Mouse (Mus musculus) mesoderm, embryonic 11.5 days (tissue): ENCODE results near the gene Gm10282.

Source experiments
- DNase-seq: peaks from one replicate; pipeline ENCODE4 v3.0.0-alpha.2; 2012; ENCODE audit warnings: low read depth, low spot score

Gm10282 gene

GRCm38 (mm10) chr8:72298928-72299327, 6.1 kb downstream of the Gm10282 start:
- DNase-seq = no peak

DNA sequence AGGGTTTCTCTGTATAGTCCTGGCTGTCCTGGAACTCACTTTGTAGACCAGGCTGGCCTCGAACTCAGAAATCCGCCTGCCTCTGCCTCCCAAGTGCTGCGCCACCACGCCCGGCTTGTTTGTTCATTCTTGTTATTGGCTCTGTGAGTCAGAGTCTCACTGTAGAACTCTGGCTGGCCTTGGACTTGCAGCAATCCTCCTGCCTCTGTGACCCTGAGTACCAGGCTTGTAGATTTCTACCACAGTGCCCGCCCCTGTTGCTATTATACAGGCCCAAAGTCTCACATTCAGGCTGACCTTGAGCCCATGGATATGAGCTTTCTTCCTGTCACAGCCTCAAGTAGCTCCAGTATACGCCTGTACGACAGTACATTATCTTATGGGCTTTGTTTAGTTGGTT, 8.5 kb downstream of the Gm10282 start:
- no peak for DNase-seq

DNA sequence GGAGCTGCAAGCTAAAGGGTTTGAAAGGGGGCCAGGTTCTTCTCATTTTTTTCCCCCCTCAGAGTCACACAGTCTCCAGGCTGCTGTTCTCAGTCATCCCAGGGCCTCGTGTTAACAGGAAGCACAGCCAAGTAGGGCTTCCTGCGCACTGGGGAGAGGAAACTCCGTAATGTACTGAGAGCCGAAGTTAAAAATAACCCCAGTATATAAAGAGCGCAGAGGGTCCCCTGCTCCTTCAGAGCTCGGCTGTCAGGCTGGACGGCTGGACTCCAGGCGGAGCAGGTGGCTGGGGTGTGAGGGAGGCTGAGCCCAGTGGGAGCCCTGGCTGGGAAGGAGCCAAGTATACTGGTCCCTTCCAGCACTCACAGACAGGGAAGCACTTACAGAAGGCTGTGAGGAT, 9.4 kb downstream of the Gm10282 start:
- DNase-seq = peak; percentile 41

DNA sequence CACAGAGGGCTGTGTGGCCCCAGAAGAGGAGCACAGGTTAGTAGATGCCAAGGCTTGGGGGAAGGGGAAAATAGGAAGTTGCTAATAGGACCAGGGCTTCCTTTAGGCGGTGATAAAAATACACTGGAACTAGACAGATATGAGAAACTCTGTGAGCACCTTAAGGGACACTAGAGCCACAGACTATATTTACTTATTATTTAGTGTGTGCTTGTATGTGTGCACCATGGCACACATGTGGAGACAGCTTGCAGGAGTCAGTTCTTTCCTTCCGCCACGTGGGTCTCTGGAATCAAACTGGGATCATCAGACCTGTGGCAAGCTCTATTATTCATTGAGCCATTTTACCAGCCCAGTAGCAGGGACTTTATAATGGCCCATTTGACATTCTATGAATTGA, 9.9 kb downstream of the Gm10282 start:
- DNase-seq = no peak

- DNase-seq = no peak
These were observed 11.8 kb downstream of the Gm10282 start for GRCm38 (mm10) chr8:72293309-72293708.

GRCm38 (mm10) chr8:72291104-72291503, 14.0 kb downstream of the Gm10282 start:
- DNase-seq = no peak

DNA sequence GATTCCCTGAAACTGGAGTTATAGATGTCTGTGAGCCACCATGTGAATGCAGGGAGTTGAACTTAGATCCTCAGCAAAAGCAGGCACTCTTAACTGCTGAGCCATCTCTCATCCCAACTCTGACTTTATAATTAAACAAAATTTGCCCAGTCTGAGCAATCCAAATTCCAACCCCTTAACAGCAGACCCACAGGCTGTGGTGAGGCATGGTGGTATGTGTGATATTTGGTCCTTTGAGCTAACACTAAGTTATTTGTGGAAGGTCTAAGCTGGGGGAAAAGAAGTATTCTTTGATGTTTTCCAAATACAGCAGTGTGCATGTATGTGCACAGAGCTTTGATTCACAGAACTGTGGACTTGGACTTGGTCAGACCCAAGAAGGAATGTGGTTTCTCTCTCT, 16.0 kb downstream of the Gm10282 start:
- no peak for DNase-seq

DNA sequence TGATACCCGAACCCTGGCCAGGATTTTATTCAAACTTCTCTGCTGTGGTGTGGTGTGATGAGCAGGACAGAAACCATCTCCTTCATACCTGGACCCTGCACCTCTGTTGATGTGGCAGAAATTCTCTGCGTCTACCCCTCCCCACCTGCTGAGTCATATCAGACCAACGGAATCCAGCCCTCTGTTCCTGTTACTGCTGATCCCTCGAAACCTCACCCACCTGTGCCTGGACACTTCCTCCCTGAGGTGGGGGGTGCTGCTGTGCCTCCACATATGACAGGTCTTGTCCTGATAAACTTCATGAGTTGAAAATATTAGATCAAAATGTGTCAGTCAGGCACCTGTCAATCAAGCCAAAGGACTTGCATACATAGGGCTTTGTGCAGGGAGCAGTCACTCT, 19.8 kb downstream of the Gm10282 start:
- DNase-seq = no peak

DNA sequence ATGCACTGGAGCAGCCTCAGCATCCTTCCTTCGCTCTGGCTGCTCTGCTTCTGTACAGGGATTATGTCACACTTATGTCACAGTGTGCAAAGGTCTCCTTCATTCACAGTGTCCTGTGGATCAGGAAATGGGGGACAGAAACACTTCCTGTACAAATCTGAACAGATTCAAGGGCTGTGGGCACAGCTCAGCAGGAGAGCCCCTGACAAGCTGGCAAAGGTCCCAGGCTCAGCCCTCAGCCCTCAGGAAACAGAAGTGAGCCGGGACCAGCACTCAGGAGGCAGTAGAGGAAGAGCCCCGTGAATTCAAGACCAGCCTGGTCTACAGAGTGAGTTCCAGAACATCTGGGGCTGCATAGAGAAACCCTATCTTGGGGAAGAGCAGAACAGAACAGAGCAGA, 23.4 kb downstream of the Gm10282 start:
- DNase-seq = no peak

DNA sequence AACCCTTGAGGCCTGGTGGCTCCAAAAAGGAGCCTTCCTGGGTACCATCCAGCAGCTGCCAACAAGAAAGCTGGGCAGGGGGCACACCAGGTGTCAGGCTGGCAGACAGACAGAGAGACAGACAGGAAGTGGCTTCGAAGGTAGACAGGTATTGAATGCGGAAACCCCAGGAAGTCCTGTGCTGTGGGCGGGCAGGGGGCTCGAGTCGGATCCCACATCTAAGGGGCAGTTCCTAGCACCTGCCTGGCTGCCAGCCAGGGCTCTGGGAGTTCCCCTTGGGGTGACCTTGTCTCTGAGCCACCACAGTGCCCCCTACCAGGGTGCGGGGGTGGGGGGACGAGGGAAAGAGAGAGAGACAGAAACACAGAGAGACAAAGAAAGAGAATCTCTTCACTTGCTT, 25.9 kb downstream of the Gm10282 start:
- DNase-seq = no peak

- no peak for DNase-seq
These were observed 27.8 kb downstream of the Gm10282 start for GRCm38 (mm10) chr8:72277244-72277643.

- no peak for DNase-seq
These were observed 31.3 kb downstream of the Gm10282 start for GRCm38 (mm10) chr8:72273807-72274206.

GRCm38 (mm10) chr8:72273111-72273770, 31.8 kb downstream of the Gm10282 start:
- DNase-seq = no peak

GRCm38 (mm10) chr8:72272361-72272760, 32.7 kb downstream of the Gm10282 start:
- peak; percentile 41 for DNase-seq

DNA sequence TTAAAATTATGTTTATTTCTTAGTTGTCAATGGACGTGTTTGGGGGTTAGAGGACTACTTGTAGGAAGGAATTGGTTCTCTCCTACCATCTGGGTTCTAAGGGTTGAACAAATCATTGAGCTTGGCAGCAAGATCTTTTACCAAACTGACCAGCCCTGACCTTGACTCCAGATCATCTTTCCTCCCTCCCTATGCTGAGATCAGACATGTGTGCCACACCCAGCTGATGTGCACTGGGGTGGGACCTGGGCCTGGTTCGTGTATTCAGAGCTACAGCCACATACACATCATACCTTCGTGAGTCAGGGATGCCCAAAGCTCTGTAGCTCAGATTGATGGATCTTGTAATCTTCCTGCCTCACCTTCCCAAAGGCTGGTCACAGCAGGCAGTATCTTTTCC, 33.4 kb downstream of the Gm10282 start:
- no peak for DNase-seq

DNA sequence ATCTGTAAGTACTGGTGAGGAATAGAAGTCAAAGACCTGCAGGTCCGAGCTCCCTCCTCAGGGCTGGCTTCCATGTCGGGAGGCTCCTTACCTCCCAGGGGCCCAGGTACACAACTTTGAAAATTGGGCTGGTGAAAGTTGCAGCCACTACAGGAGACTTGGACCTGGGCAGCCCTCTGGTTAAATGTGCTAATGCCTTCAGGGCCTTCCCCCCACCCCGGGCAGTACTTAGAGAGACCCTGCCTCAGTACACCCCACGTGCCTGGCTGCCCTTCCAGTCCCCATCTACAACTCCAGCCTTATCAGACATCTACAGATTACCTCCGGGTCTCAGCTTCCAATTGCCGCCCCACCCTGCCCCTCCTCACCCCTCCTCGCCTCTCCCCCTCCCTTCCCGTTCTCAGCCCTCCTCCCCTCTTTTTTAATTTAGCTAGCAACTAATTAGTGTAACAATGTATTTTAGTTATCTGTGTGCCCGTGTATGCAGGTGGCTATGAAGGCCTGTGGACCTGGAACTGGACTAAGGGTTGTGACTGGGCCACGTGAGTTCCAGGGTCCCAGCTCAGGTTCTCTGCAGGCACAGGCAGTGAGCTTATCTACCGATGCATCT, 33.9 kb downstream of the Gm10282 start:
- DNase-seq = no peak

DNA sequence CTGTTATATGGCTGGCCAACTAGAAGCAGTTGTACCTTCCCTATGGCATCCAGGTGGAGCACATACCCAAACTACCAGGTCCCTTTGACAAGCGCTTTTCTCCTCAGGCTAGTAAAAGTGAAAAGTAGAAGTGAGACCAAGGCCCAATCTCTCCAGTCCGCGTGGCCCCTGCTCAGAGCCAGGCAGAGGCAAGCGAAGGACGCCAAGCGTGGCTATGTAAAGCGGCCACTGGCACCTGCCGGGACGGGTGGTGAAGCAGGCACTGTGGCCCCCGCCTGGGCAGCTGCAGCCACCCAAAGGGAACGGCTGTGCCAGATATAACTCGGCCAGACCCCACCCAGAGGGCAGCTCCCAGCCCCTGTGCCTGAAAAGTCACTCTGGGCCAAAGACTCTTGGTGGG, 34.5 kb downstream of the Gm10282 start:
- DNase-seq = no peak

DNA sequence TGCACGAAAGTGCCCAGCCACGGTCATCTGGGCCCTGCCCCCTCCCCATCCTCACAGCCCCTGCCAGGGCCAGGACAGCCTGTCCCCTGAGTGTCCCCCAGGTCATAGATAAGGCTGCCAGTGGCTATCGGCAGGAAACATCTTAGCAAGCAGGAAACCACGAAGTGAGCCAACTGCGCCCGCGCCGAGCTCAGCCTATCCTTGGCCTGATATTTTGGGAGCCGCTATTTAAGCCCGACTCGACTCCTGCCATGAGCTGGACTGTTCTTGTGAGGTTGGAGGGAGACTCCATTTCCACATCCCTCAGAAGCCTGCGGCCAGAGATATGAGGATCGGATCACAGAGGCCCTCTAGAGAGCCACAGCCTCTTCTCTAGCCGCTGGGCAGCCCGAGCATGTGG, 36.7 kb downstream of the Gm10282 start:
- DNase-seq = peak; percentile 19

DNA sequence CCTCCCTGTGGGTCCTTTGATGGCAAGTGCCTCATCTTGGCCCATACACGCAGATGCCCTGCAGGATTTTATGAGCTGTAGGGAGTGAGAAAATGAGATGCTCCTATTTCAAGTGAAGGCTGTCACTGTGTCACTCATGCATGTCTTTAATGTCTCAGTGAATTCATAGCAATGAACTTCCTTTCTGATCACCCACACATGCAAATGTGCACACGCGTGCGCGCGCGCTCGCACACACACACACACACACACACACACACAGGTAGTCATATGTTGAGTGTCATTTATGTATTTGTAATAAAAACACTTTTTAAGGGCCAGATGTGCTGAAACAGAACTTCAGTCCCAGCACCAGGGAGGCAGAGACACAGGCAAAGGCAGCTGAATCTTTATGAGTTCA, 38.0 kb downstream of the Gm10282 start:
- DNase-seq = no peak

DNA sequence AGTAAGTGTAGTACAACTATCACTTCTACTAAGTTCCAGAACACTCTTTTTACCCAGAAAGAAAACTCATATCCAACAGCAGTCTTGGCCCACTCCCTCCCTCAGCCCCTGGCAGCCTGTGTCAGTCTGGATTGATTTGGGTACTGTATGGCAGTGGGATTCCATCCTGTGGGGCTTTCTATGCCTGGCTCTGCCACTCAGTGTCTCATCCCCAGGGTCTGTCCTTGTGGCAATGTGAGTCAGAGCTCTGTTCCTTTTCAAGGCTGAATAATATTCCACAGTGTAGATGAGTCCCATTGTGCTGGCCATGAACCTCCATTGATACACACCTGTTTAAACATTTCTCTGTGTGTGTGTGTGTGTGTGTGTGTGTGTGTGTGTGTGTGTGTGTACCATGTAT, 38.4 kb downstream of the Gm10282 start:
- no peak for DNase-seq

DNA sequence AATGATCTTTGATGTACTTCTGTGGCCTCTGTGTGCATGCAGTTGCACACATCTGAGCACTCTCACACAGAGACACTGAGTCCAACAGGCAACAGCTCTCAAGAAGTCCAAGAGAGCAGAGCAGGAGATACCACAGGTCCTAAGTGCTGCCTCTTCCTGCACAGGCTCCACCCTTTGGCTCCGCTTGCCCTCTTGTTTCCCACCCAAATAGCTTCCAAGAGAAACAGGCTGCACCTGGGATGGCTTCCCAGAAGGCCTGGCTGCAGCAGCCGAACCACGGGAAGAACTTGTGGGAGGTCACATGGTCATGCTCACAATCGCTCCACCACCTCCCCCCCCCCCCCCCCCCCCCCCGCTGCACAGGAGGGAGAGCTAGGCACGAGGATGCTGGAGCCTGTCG, 39.7 kb downstream of the Gm10282 start:
- no peak for DNase-seq

DNA sequence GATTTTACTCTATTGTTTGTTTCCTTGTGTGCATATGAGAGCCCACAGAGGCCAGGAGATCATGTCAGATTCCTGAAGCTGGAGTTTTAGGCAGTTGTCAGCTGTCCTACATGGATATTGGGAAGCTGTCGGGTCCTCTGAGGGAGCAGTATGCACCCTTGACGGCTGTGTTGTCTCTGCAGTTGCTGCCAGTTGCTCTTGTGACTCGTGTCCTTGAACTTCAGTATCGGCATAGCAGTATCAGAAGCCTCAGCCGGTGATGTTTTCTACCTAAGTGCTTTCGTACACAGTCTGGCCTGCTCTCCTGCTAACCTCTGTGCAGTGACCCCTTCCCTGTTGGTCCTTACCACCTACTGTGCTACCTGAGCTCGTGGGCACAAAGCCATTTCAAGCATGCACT, 41.6 kb downstream of the Gm10282 start:
- no peak for DNase-seq

DNA sequence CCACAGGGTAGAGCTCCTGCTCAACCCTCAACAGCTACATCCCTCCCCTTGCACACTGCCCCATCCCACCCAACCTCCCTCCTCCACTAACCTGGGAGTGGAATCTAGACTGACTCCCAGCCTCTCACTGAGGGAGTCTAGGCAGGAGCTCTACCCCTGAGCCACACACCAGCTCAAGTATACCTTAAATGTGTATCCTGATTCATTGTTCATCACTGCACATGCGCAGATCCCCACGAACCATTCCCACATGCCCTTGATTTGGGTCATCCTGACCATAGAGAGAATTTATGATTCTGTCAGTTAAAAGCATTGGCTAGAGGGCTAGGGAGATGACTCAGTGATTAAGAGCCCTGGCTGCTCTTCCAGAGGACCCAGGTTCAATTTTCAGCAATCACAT, 42.3 kb downstream of the Gm10282 start:
- no peak for DNase-seq

DNA sequence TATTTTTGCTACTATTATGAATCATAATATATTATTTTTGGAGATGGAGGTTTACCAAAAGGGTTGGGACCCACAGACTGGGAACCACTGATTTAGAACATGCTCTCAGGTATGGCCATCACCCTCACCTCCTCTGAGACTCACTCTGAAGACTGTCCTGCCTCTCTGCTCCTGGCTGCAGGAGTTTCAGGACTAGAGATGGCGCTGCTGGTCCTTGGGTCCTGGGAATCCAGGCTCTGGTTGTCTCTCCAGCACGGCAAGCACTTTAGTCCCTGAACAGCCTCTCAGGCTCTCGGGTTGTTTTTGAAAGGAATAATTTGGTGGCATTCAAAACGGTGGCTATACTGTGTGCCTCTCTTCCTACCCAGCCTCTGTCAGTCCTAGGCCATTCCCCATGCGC, 43.2 kb downstream of the Gm10282 start:
- DNase-seq = no peak
